Mouse (Mus musculus) erythroblast, embryonic 14.5 days (primary cell): ENCODE measurements around the gene Kif2c.

ENCODE experiments used
- GATA1 ChIP-seq: IDR thresholded peaks from 2 replicates; pipeline ENCODE4 v1.6.1; 2012; ENCODE audit warnings: low read length, inconsistent platforms, mixed read lengths
- TAL1 ChIP-seq: IDR thresholded peaks from 3 replicates; pipeline ENCODE4 v1.6.1; 2012; ENCODE audit warnings: low read length, inconsistent platforms, mixed read lengths

DNA sequence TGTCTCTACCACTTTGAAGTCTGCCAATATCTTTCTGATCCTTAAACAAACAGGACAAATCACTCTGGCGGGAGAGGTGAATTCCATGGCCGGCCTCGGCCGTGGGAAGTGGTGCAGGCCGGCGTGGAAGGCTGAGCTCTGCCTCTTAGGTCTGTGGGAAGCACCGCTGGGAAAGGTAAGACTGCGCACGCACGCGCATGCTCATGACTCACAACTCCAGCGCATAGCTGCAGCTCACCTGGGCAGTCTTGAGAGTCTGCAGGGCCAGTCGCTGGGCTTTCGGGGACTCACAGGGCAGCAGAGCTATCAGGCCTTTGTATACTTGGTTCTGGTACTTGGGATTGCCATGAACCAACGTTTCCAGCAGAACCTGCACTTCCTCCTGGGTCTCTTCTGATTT lies 47.2 kb upstream of the Kif2c start:
- TF ChIP-seq TAL1 (no peak), GATA1 (no peak)
